Mouse (Mus musculus) effector memory CD4-positive, alpha-beta T cell, adult 7 months (primary cell): ENCODE measurements around the gene Myt1. TPM values are rescaled to one million over a fixed set of nuclear protein-coding genes. Genes with fewer than 3 reads are reported as not detected.

ENCODE experiments used
- polyA plus RNA-seq: library from polyadenylated mRNA; unstranded; fragments of 100-300 nt; shearing (Covaris generic); gene quantifications from one replicate; pipeline ENCODE4 v1.2.1, GENCODE M21; 2017

The Myt1 gene
- not detected for polyA plus RNA-seq

DNA sequence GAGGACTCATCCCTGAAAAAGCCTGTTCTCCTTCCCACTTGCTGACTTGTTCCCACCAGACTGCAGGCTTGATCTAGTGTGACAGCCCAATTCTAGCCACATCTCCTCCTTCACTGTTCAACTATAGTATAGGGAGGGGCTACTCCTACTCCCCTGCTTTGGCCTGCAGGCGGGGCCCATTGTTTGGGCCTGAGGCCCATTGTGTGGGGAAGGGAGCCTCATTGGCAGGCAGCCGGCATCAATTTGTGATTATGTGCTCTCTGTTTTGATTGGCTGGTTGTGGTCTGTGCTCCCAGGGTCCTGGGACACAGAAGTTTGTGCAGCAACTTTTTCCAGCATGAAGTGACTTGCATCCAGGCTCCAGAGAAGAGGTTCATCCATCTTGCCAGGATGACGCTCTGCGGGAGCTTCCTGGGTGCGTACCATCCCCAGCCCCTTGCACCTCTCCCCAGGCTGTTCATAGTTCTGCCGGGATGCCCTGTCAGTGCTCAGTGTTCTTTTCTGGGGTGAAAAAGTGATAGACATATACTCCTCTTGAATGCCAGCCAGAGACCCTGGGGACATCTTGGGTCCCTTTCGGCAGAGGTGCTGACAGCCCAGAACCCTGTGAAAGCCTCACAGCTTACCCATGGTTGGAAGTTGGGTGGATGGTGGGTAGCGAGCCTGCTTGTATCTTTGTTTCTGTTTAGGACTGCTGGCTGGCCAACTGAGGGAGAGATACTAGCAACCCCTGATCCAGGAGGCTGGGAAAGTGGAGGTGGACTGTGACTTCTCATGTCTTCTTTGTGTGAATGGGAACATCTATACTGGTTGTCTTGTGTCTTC, at the start of gene Myt1:
TSS of gene Myt1 (plus strand) at position 327 of the 825 bp plus-strand sequence.

DNA sequence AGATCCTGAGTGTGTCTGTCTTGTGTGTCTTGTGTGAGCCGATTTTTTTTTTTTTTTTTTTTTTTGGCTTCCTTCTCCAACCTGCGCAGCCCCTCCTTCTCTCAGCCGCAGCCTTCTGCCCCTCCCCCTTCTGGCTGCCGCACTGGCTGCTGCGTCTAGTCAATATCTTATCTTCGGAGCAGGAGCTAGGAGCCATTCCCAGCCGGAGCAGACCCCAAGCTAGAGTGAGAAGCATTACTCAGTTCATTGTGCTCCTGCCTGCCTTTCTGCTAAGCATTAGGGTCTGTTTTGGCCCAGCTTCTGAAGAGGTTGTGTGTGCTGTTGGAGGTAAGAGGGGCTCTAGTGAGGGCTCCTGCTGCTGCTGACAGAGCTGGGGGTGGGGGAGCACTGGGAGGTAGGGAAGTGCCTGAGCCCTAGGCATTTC, 48.2 kb upstream of the Myt1 start, which contains the start of gene Oprl1:
TSS of gene Oprl1 (plus strand) at position 114 of the 424 bp plus-strand sequence.

DNA sequence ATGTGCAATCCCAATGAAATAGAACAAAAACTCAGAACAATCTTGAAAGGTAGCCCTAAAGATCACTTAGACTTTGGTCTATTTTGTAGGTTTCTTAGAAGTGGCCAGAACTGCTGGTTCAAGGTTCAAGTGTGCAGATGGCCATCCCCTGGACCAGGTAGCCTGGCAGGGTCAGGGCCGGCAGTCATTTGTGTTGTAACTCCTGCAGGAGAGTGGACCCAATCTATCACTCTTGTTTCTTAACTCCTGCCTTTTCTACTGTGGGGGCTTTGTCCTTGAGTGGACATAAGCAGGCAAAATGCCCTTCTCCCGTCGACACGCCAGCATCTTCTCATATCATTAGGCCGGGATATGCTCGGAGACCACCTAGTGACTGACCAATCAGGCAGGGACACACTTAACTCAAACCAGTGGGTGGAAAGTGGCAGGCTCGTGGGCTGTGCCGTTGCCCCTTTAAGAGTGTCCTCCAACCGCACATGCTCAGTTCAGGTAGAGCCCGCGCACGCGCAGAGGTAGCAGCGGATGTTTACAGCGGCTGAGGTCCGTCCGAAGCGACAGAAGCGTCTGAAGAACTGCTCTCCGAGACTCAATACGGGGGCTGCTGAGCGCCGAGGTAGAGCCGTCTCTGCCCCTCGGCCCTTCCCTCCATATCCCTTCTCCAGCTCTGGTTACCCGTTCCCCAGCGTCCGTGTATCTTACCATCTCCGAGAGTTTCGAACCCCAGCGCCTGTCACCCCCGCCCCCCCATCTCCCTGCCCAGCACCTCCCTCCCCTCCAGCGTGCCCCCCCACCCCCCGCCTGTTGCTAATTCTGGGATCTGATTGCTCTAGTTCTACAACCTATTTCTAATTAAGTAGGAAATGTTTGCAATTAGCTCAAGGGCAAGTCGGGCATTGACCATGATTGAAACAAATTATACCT, 74.5 kb downstream of the Myt1 start, which contains the start of gene Pcmtd2:
TSS of gene Pcmtd2 (plus strand) at position 483 of the 921 bp plus-strand sequence.

DNA sequence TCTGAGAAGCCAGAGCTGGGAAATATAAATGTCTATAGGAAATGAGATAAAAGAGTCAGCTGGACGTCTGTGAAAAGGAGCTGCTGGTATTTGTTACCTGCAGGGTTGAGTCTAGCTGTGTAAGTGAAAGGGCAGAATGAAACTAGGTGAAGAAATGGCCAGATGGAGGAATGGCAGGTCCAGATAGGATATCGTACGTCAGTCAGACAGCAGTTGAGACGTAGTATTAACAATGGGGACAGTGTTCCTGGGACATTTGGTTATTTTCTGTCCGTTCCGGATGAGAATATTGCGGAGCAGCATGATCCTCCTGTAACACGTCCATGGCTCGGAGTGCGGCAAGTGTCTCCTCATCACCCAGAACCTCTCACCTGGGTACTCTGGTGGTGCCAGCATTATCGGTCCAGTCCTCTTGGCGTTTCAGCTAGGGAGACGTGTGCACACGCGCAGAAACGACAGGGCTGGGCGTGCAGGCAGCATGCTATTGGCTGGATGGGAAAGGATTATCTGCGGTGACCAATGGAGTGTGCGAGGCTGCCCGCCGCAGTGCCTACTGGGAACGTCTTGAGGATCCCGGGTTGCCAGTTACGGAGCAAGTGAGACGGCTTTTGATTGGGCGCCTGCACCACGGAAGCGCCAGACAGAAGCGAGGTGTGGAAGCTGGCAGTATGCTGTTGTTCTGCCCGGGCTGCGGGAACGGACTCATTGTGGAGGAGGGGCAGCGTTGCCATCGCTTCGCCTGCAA, 100.8 kb downstream of the Myt1 start, which contains the start of gene Polr3k:
TSS of gene Polr3k (plus strand) at position 547 of the 745 bp plus-strand sequence.

Other genes with a start within 250 kb of the Myt1 start
- 146 TPM for gene Dnajc5, start 242.8 kb upstream of the Myt1 start, polyA plus RNA-seq
- 104 TPM for gene Uckl1, start 178.4 kb upstream of the Myt1 start, polyA plus RNA-seq
- 96.9 TPM for gene Prpf6, start 171.5 kb upstream of the Myt1 start, polyA plus RNA-seq
- gene Zfp512b, start 170.5 kb upstream of the Myt1 start, polyA plus RNA-seq = 26.8 TPM
- 12.5 TPM for gene Samd10, start 164.1 kb upstream of the Myt1 start, polyA plus RNA-seq
- not detected for gene Gm29797, start 106.3 kb upstream of the Myt1 start, polyA plus RNA-seq
- 0.32 TPM for gene Sox18, start 91.7 kb upstream of the Myt1 start, polyA plus RNA-seq
- gene Tcea2, start 83.0 kb upstream of the Myt1 start, polyA plus RNA-seq = 25.3 TPM
- gene Rgs19, start 69.4 kb upstream of the Myt1 start, polyA plus RNA-seq = 118 TPM
- not detected for gene Lkaaear1, start 64.9 kb upstream of the Myt1 start, polyA plus RNA-seq
- gene Oprl1, start 48.3 kb upstream of the Myt1 start, polyA plus RNA-seq = not detected
- gene Pcmtd2, start 74.5 kb downstream of the Myt1 start, polyA plus RNA-seq = 58.3 TPM
- 21.6 TPM for gene Polr3k, start 101.0 kb downstream of the Myt1 start, polyA plus RNA-seq
- 0.17 TPM for gene Gm14496, start 227.8 kb downstream of the Myt1 start, polyA plus RNA-seq